Comparison of ENCODE assay signal across 18 mouse cellular contexts in the genomic region with DNA sequence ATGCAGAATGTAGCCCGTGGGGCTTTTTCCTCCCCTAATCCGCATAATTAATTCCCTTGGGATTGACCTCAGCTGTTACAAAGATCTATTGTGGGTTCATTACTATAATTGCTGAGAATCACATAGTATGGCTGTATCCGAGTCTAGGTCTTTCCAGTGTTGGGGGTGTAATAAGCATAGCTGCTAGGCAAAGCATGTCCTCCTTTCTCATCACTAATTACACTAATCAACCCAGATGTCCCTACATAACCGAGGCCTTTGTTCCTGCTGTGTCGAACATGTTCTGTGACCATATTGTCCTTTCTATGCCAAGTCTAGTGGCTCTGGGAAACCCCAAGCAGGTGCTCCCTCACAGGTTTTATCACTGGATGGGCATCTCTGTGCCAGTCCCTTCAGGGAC. TPM values are rescaled to one million over a fixed set of nuclear protein-coding genes. Genes with fewer than 3 reads are reported as not detected.
DNase-seq lines count a peak whose midpoint lies in the region; ATAC-seq and TF ChIP-seq lines count a peak whose summit lies in the region.
"Had no signal": no experiment of that assay in that cellular context is flagged by ENCODE, and none has a peak within 500 bp of the region (broad histone marks: within the 10 kb centered on the region; RNA-seq: fewer than 3 reads in every experiment).

No protein-coding gene starts in this region.

- no peak overlapping the region for H3K4me3 ChIP-seq in embryonic facial prominence, embryonic 13.5 days
- no peak overlapping the region for H3K4me3 ChIP-seq in embryonic facial prominence, embryonic 10.5 days
- H3K4me3 ChIP-seq in forebrain, embryonic 15.5 days: no peak overlapping the region
- no peak overlapping the region for H3K4me3 ChIP-seq in midbrain, embryonic 13.5 days (replicated peaks)
- H3K4me3 ChIP-seq in liver, embryonic 12.5 days: no peak overlapping the region
- H3K4me3 ChIP-seq: embryonic facial prominence, embryonic 12.5 days; heart, embryonic 12.5 days; limb, embryonic 15.5 days had no signal

- H3K9me3 ChIP-seq in embryonic facial prominence, embryonic 13.5 days: no peaks in the 10 kb centered on the region
- peaks cover 11% of the 10 kb centered on the region for H3K9me3 ChIP-seq in embryonic facial prominence, embryonic 10.5 days
- no peaks in the 10 kb centered on the region for H3K9me3 ChIP-seq in forebrain, embryonic 15.5 days
- H3K9me3 ChIP-seq in midbrain, embryonic 13.5 days: no peaks in the 10 kb centered on the region
- H3K9me3 ChIP-seq in liver, embryonic 12.5 days (replicated peaks): no peaks in the 10 kb centered on the region
- H3K9me3 ChIP-seq: embryonic facial prominence, embryonic 12.5 days; limb, embryonic 15.5 days had no signal

- H3K4me1 ChIP-seq in embryonic facial prominence, embryonic 13.5 days: no peaks in the 10 kb centered on the region
- peaks cover 6% of the 10 kb centered on the region; the same call in 1 of the 2 replicates for H3K4me1 ChIP-seq in embryonic facial prominence, embryonic 10.5 days
- peaks cover 7% of the 10 kb centered on the region; the same call in 1 of the 2 replicates for H3K4me1 ChIP-seq in forebrain, embryonic 15.5 days
- H3K4me1 ChIP-seq in midbrain, embryonic 13.5 days (replicated peaks): peaks cover 8% of the 10 kb centered on the region
- no peaks in the 10 kb centered on the region for H3K4me1 ChIP-seq in liver, embryonic 12.5 days
- H3K4me1 ChIP-seq: embryonic facial prominence, embryonic 12.5 days; limb, embryonic 15.5 days had no signal

- H3K9ac ChIP-seq in embryonic facial prominence, embryonic 13.5 days: no peak overlapping the region
- H3K9ac ChIP-seq in forebrain, embryonic 15.5 days (replicated peaks): no peak overlapping the region
- H3K9ac ChIP-seq in midbrain, embryonic 13.5 days (replicated peaks): no peak overlapping the region
- H3K9ac ChIP-seq in liver, embryonic 12.5 days: no peak overlapping the region
- H3K9ac ChIP-seq: embryonic facial prominence, embryonic 12.5 days; heart, embryonic 12.5 days; limb, embryonic 15.5 days had no signal

- peak; percentile 17; the same call in 1 of the 2 replicates for ATAC-seq in embryonic facial prominence, embryonic 13.5 days (ENCODE audit: insufficient number of reproducible peaks, insufficient read depth, low FRiP score, low TSS enrichment, low read depth)
- peak; percentile 51 for ATAC-seq in forebrain, embryonic 15.5 days (replicated peaks)
- ATAC-seq in midbrain, embryonic 13.5 days: peak; percentile 81
- ATAC-seq in liver, embryonic 12.5 days: no peak
- ATAC-seq: intestine, postnatal 0 days had no signal

- H3K27ac ChIP-seq in embryonic facial prominence, embryonic 13.5 days: no peak overlapping the region
- no peak overlapping the region for H3K27ac ChIP-seq in embryonic facial prominence, embryonic 10.5 days (replicated peaks)
- no peak overlapping the region for H3K27ac ChIP-seq in forebrain, embryonic 15.5 days (replicated peaks)
- peak overlapping the region; percentile 68 for H3K27ac ChIP-seq in midbrain, embryonic 13.5 days
- H3K27ac ChIP-seq in liver, embryonic 12.5 days: no peak overlapping the region
- H3K27ac ChIP-seq: embryonic facial prominence, embryonic 12.5 days; limb, embryonic 15.5 days had no signal

- DNase-seq in embryonic facial prominence, embryonic 10.5 days (ENCODE audit: low spot score): no peak
- DNase-seq in brain, embryonic 14.5 days (ENCODE audit: low read depth): peak; percentile 83
- DNase-seq in heart, adult 8-10 months (ENCODE audit: low spot score): no peak
- DNase-seq in lung, postnatal 25 days (ENCODE audit: low spot score): no peak
- DNase-seq: gastrocnemius, postnatal 36 days; heart, postnatal 36 days; kidney, postnatal 10 days; layer of hippocampus, adult 9-11 months; lung, adult 18-20 months; lung, postnatal 4 days had no signal

- TF ChIP-seq POLR2A in brain, embryonic 14.5 days (IDR thresholded peaks at IDR 0.05; ENCODE audit: borderline replicate concordance, extremely low read depth, insufficient read depth, insufficient read length, poor library complexity, severe bottlenecking): no peak

- WGBS in embryonic facial prominence, embryonic 13.5 days: 72% methylated on average over 5 of the region's 5 CpGs
- 86% methylated on average over 5 of the region's 5 CpGs for WGBS in embryonic facial prominence, embryonic 10.5 days
- WGBS in forebrain, embryonic 15.5 days: 39% methylated on average over 5 of the region's 5 CpGs
- WGBS in midbrain, embryonic 13.5 days: 50% methylated on average over 5 of the region's 5 CpGs
- WGBS in liver, embryonic 12.5 days (ENCODE audit: insufficient replicate concordance): 74% methylated on average over 5 of the region's 5 CpGs

- no peak for TF ChIP-seq CTCF in brain, embryonic 14.5 days (IDR thresholded peaks at IDR 0.05; ENCODE audit: borderline replicate concordance, extremely low read depth, insufficient read depth, insufficient read length)

- H3K4me2 ChIP-seq in embryonic facial prominence, embryonic 13.5 days: no peak overlapping the region
- no peak overlapping the region for H3K4me2 ChIP-seq in forebrain, embryonic 15.5 days (replicated peaks)
- no peak overlapping the region for H3K4me2 ChIP-seq in midbrain, embryonic 13.5 days (replicated peaks)
- H3K4me2 ChIP-seq in liver, embryonic 12.5 days: no peak overlapping the region
- H3K4me2 ChIP-seq: embryonic facial prominence, embryonic 12.5 days; heart, embryonic 12.5 days; limb, embryonic 15.5 days had no signal

- H3K36me3 ChIP-seq in embryonic facial prominence, embryonic 13.5 days: peaks cover 42% of the 10 kb centered on the region
- peaks cover 38% of the 10 kb centered on the region for H3K36me3 ChIP-seq in embryonic facial prominence, embryonic 10.5 days (replicated peaks)
- H3K36me3 ChIP-seq in forebrain, embryonic 15.5 days: peaks cover 21% of the 10 kb centered on the region
- H3K36me3 ChIP-seq in midbrain, embryonic 13.5 days: peaks cover 35% of the 10 kb centered on the region
- peaks cover 32% of the 10 kb centered on the region for H3K36me3 ChIP-seq in liver, embryonic 12.5 days

- no peaks in the 10 kb centered on the region; the same call in 1 of the 2 replicates for H3K27me3 ChIP-seq in embryonic facial prominence, embryonic 13.5 days
- H3K27me3 ChIP-seq in embryonic facial prominence, embryonic 10.5 days (replicated peaks; ENCODE audit: low read depth, poor library complexity, severe bottlenecking): no peaks in the 10 kb centered on the region
- no peaks in the 10 kb centered on the region for H3K27me3 ChIP-seq in forebrain, embryonic 15.5 days
- H3K27me3 ChIP-seq in midbrain, embryonic 13.5 days: no peaks in the 10 kb centered on the region
- H3K27me3 ChIP-seq in liver, embryonic 12.5 days (replicated peaks): no peaks in the 10 kb centered on the region
- H3K27me3 ChIP-seq: limb, embryonic 15.5 days had no signal

RNA-seq across cellular contexts. Expression of gene Fam114a2, which starts 40.3 kb away (rescaled TPM):
- 80.2 and 81.8 TPM in 2 replicates for polyA plus RNA-seq in embryonic facial prominence, embryonic 13.5 days (2015; fragmentation: Nextera tagmentation; extraction: Ambion mirVana)
- 68.0 and 73.6 TPM in 2 replicates for polyA plus RNA-seq in embryonic facial prominence, embryonic 10.5 days (2016; fragmentation: Nextera tagmentation; extraction: Ambion mirVana)
- polyA plus RNA-seq in brain, embryonic 14.5 days (2012; rRNA removed): 62.8 and 82.5 TPM in 2 replicates
- 107 and 111 TPM in 2 replicates for polyA plus RNA-seq in forebrain, embryonic 15.5 days (2015; fragmentation: Nextera tagmentation; extraction: Ambion mirVana)
- 93.2 TPM in 2 replicates for polyA plus RNA-seq in midbrain, embryonic 13.5 days (2015; fragmentation: Nextera tagmentation; extraction: Ambion mirVana)
- 10 to 100 TPM; 42.2 to 45.8 (median 44.2) TPM for total RNA-seq in heart, adult 8-10 months (2022)
- polyA plus RNA-seq in liver, embryonic 12.5 days (2016; fragmentation: Nextera tagmentation; extraction: Ambion mirVana): 37.2 and 42.1 TPM in 2 replicates

RNA-seq across cellular contexts. Expression of gene Mfap3, which starts 40.4 kb away (rescaled TPM):
- polyA plus RNA-seq in embryonic facial prominence, embryonic 13.5 days (2015; fragmentation: Nextera tagmentation; extraction: Ambion mirVana): 50.1 and 52.3 TPM in 2 replicates
- polyA plus RNA-seq in embryonic facial prominence, embryonic 10.5 days (2016; fragmentation: Nextera tagmentation; extraction: Ambion mirVana): 49.0 and 50.7 TPM in 2 replicates
- polyA plus RNA-seq in brain, embryonic 14.5 days (2012; rRNA removed): 36.6 and 39.3 TPM in 2 replicates
- polyA plus RNA-seq in forebrain, embryonic 15.5 days (2015; fragmentation: Nextera tagmentation; extraction: Ambion mirVana): 71.7 and 75.5 TPM in 2 replicates
- 60.4 and 63.4 TPM in 2 replicates for polyA plus RNA-seq in midbrain, embryonic 13.5 days (2015; fragmentation: Nextera tagmentation; extraction: Ambion mirVana)
- total RNA-seq in heart, adult 8-10 months (2022): 10 to 100 TPM in 3 of 4 experiments, 1 to 10 TPM in 1; 9.7 to 13.1 (median 11.2) TPM
- polyA plus RNA-seq in liver, embryonic 12.5 days (2016; fragmentation: Nextera tagmentation; extraction: Ambion mirVana): 14.6 and 15.9 TPM in 2 replicates
